Comparison of ENCODE assay signal across 12 mouse cellular contexts in genomic region chr6:135064621-135065020, GRCm38 (mm10). TPM values are rescaled to one million over a fixed set of nuclear protein-coding genes. Genes with fewer than 3 reads are reported as not detected.
A peak's percentile ranks its signal among the peaks of the same experiment; 100 is the strongest.
DNase-seq lines count a peak whose midpoint lies in the region; ATAC-seq and TF ChIP-seq lines count a peak whose summit lies in the region.
"Had no signal": no experiment of that assay in that cellular context is flagged by ENCODE, and none has a peak within 500 bp of the region (broad histone marks: within the 10 kb centered on the region; RNA-seq: fewer than 3 reads in every experiment).

No protein-coding gene starts in this region.

- ATAC-seq in heart, embryonic 14.5 days (ENCODE audit: insufficient number of reproducible peaks, insufficient read depth, low FRiP score, low read depth), result no peak
- no peak for ATAC-seq in midbrain, embryonic 13.5 days
- ATAC-seq in limb, embryonic 13.5 days (ENCODE audit: low FRiP score, low read depth), result no peak
- no peak for ATAC-seq in stomach, embryonic 16.5 days (ENCODE audit: insufficient read depth, low FRiP score)
- no peak for ATAC-seq in megakaryocyte, adult 5-6 weeks (ENCODE audit: poor library complexity, severe bottlenecking)

- H3K4me1 ChIP-seq in heart, embryonic 14.5 days (ENCODE audit: control insufficient read depth in 2 of 2, insufficient read depth in 2 of 2, low read length in 2 of 2), result peaks cover 9 to 17% of the 10 kb centered on the region in 2 experiments
- H3K4me1 ChIP-seq in heart, adult 2 months (ENCODE audit: control insufficient read depth, insufficient read depth, low read length), result no peaks in the 10 kb centered on the region; the same call in 1 of the 2 replicates
- H3K4me1 ChIP-seq in midbrain, embryonic 10.5 days, result peaks cover 34% of the 10 kb centered on the region
- H3K4me1 ChIP-seq in midbrain, embryonic 13.5 days (replicated peaks), result peaks cover 21% of the 10 kb centered on the region
- H3K4me1 ChIP-seq in limb, embryonic 13.5 days, result peaks cover 25% of the 10 kb centered on the region
- H3K4me1 ChIP-seq in stomach, embryonic 16.5 days (ENCODE audit: control insufficient read depth, insufficient read depth, low read length), result peaks cover 12% of the 10 kb centered on the region

- H3K27me3 ChIP-seq in heart, embryonic 14.5 days (ENCODE audit: control insufficient read depth, insufficient read depth, low read length), result 0 out of 2 replicates have a peak, but pooled peaks cover 5% of the 10 kb centered on the region
- no peaks in the 10 kb centered on the region for H3K27me3 ChIP-seq in heart, adult 2 months (ENCODE audit: control insufficient read depth, insufficient read depth, low read length)
- H3K27me3 ChIP-seq in midbrain, embryonic 10.5 days (ENCODE audit: low read depth, poor library complexity, severe bottlenecking), result peaks cover 41% of the 10 kb centered on the region
- peaks cover 39% of the 10 kb centered on the region for H3K27me3 ChIP-seq in midbrain, embryonic 13.5 days
- H3K27me3 ChIP-seq in limb, embryonic 13.5 days, result peaks cover 24% of the 10 kb centered on the region
- no peaks in the 10 kb centered on the region for H3K27me3 ChIP-seq in stomach, embryonic 16.5 days (ENCODE audit: control insufficient read depth, insufficient read depth, low read length)

- H3K36me3 ChIP-seq in heart, embryonic 14.5 days (ENCODE audit: control insufficient read depth, insufficient read depth, low read length), result no peaks in the 10 kb centered on the region
- no peaks in the 10 kb centered on the region for H3K36me3 ChIP-seq in heart, adult 2 months (ENCODE audit: control insufficient read depth, insufficient read depth, low read length)
- no peaks in the 10 kb centered on the region for H3K36me3 ChIP-seq in midbrain, embryonic 10.5 days
- H3K36me3 ChIP-seq in midbrain, embryonic 13.5 days, result no peaks in the 10 kb centered on the region
- no peaks in the 10 kb centered on the region for H3K36me3 ChIP-seq in limb, embryonic 13.5 days
- H3K36me3 ChIP-seq in stomach, embryonic 16.5 days (ENCODE audit: control insufficient read depth, insufficient read depth, low read length), result no peaks in the 10 kb centered on the region
- H3K36me3 ChIP-seq: embryonic facial prominence, embryonic 15.5 days had no signal

- H3K9me3 ChIP-seq in heart, embryonic 14.5 days (ENCODE audit: control insufficient read depth, low read length), result no peaks in the 10 kb centered on the region
- no peaks in the 10 kb centered on the region for H3K9me3 ChIP-seq in midbrain, embryonic 10.5 days (replicated peaks)
- no peaks in the 10 kb centered on the region for H3K9me3 ChIP-seq in midbrain, embryonic 13.5 days
- no peaks in the 10 kb centered on the region for H3K9me3 ChIP-seq in limb, embryonic 13.5 days
- no peaks in the 10 kb centered on the region for H3K9me3 ChIP-seq in stomach, embryonic 16.5 days (replicated peaks; ENCODE audit: control insufficient read depth, low read length)
- H3K9me3 ChIP-seq: embryonic facial prominence, embryonic 15.5 days had no signal

- H3K79me2 ChIP-seq in heart, adult 2 months (replicated peaks; ENCODE audit: control insufficient read depth, insufficient read depth, low read length), result no peaks in the 10 kb centered on the region

- intact Hi-C loops in heart, adult 2 months (cut with DNase I), result no loop called here
- intact Hi-C loops in heart, postnatal 36 days (cut with DNase I), result no loop called here

- H3K4me2 ChIP-seq in heart, embryonic 14.5 days (ENCODE audit: low read length), result peak overlapping the region; percentile 86; the same call in 1 of the 2 replicates
- H3K4me2 ChIP-seq in midbrain, embryonic 13.5 days (replicated peaks), result no peak overlapping the region
- H3K4me2 ChIP-seq in limb, embryonic 13.5 days (replicated peaks), result peak overlapping the region; percentile 77; the same call in 1 of the 2 replicates
- H3K4me2 ChIP-seq in stomach, embryonic 16.5 days (ENCODE audit: low read depth, low read length), result no peak overlapping the region

- no peak overlapping the region for H3K27ac ChIP-seq in heart, embryonic 14.5 days (replicated peaks in 1 of 2; ENCODE audit: control insufficient read depth in 1 of 2, insufficient read depth in 1 of 2, low read depth in 2 of 2, low read length in 2 of 2)
- H3K27ac ChIP-seq in heart, adult 2 months, result no peak overlapping the region
- no peak overlapping the region for H3K27ac ChIP-seq in midbrain, embryonic 10.5 days (replicated peaks)
- H3K27ac ChIP-seq in midbrain, embryonic 13.5 days, result no peak overlapping the region
- H3K27ac ChIP-seq in limb, embryonic 13.5 days, result no peak overlapping the region
- peak overlapping the region; percentile 64 for H3K27ac ChIP-seq in stomach, embryonic 16.5 days (ENCODE audit: low read length)
- H3K27ac ChIP-seq: embryonic facial prominence, embryonic 15.5 days had no signal

- 0 out of 2 replicates have a peak overlapping the region, but pooled peaks have one; percentile 71 for H3K9ac ChIP-seq in heart, embryonic 14.5 days (ENCODE audit: low read length)
- H3K9ac ChIP-seq in heart, adult 2 months (ENCODE audit: low read depth, low read length), result no peak overlapping the region
- H3K9ac ChIP-seq in midbrain, embryonic 13.5 days (replicated peaks), result no peak overlapping the region
- no peak overlapping the region for H3K9ac ChIP-seq in limb, embryonic 13.5 days
- no peak overlapping the region for H3K9ac ChIP-seq in stomach, embryonic 16.5 days (ENCODE audit: low read length)

- no peak for DNase-seq in heart, adult 2 months
- no peak for DNase-seq in midbrain, embryonic 10.5 days (ENCODE audit: low spot score)
- no peak for DNase-seq in heart, postnatal 36 days
- DNase-seq: cerebellum, adult 8-10 months had no signal

- WGBS in heart, embryonic 14.5 days, result 76% methylated on average over 12 of the region's 12 CpGs
- WGBS in heart, adult 2 months, result 91% methylated on average over 12 of the region's 12 CpGs
- 62% methylated on average over 12 of the region's 12 CpGs for WGBS in midbrain, embryonic 10.5 days
- 59% methylated on average over 12 of the region's 12 CpGs for WGBS in midbrain, embryonic 13.5 days
- 66% methylated on average over 12 of the region's 12 CpGs for WGBS in limb, embryonic 13.5 days
- 73% methylated on average over 12 of the region's 12 CpGs for WGBS in stomach, embryonic 16.5 days

- TF ChIP-seq EP300 in heart, adult 2 months (IDR thresholded peaks at IDR 0.05; ENCODE audit: insufficient read depth, low read depth, low read length), result no peak

- no peak for TF ChIP-seq CTCF in heart, adult 2 months (IDR thresholded peaks at IDR 0.05)

- no peak overlapping the region; a peak in 1 of 4 replicates for H3K4me3 ChIP-seq in heart, embryonic 14.5 days (ENCODE audit: control insufficient read depth in 1 of 2, insufficient read depth in 1 of 2, low read depth in 1 of 2, low read length in 2 of 2)
- no peak overlapping the region for H3K4me3 ChIP-seq in heart, adult 2 months
- H3K4me3 ChIP-seq in midbrain, embryonic 10.5 days, result 0 out of 2 replicates have a peak overlapping the region, but pooled peaks have one; percentile 61
- no peak overlapping the region for H3K4me3 ChIP-seq in midbrain, embryonic 13.5 days (replicated peaks)
- no peak overlapping the region for H3K4me3 ChIP-seq in limb, embryonic 13.5 days
- no peak overlapping the region for H3K4me3 ChIP-seq in stomach, embryonic 16.5 days (replicated peaks; ENCODE audit: low read length)

- no peak for TF ChIP-seq POLR2A in heart, adult 2 months (IDR thresholded peaks at IDR 0.05; ENCODE audit: insufficient read depth, low read depth, low read length)

RNA-seq across cellular contexts. Expression of gene Gprc5a, which starts 0.8 kb away (rescaled TPM):
- 3.1 and 3.4 TPM in 2 replicates for polyA plus RNA-seq in heart, embryonic 14.5 days (2014; fragmentation: Nextera tagmentation; extraction: Ambion mirVana)
- 1 to 10 TPM; 1.2 to 2.9 TPM for total RNA-seq in heart, adult 2 months (2021)
- 1.4 and 3.4 TPM in 2 replicates for polyA plus RNA-seq in heart, adult 2 months (2012; rRNA removed)
- polyA plus RNA-seq in midbrain, embryonic 10.5 days (2016; fragmentation: Nextera tagmentation; extraction: Ambion mirVana), result 3.3 and 3.5 TPM in 2 replicates
- 0.53 and 0.98 TPM in 2 replicates for polyA plus RNA-seq in midbrain, embryonic 13.5 days (2015; fragmentation: Nextera tagmentation; extraction: Ambion mirVana)
- polyA plus RNA-seq in limb, embryonic 13.5 days (2015; fragmentation: Nextera tagmentation; extraction: Ambion mirVana), result 2.1 and 2.5 TPM in 2 replicates
- polyA plus RNA-seq in stomach, embryonic 16.5 days (2015; fragmentation: Nextera tagmentation; extraction: Ambion mirVana), result 24.7 and 30.4 TPM in 2 replicates
- total RNA-seq in megakaryocyte, adult 5-6 weeks (2015), result 0.16 and 0.56 TPM in 2 replicates
- total RNA-seq in megakaryocyte, adult 5-6 weeks (2017), result 0.22 TPM in 1 of 2 replicates, not detected in the other
- total RNA-seq in heart, postnatal 36 days (2021), result 1 to 10 TPM in 1 of 2 experiments, under 1 TPM in 1; 0.81 to 1.3 TPM
- total RNA-seq: midbrain, postnatal 0 days had no signal

RNA-seq across cellular contexts. Expression of gene Ddx47, which starts 53.2 kb away (rescaled TPM):
- 61.1 and 69.4 TPM in 2 replicates for polyA plus RNA-seq in heart, embryonic 14.5 days (2014; fragmentation: Nextera tagmentation; extraction: Ambion mirVana)
- total RNA-seq in heart, adult 2 months (2021), result 10 to 100 TPM; 38.1 to 40.3 TPM
- 32.2 and 53.1 TPM in 2 replicates for polyA plus RNA-seq in heart, adult 2 months (2012; rRNA removed)
- polyA plus RNA-seq in midbrain, embryonic 10.5 days (2016; fragmentation: Nextera tagmentation; extraction: Ambion mirVana), result 105 and 108 TPM in 2 replicates
- 87.6 TPM in 2 replicates for polyA plus RNA-seq in midbrain, embryonic 13.5 days (2015; fragmentation: Nextera tagmentation; extraction: Ambion mirVana)
- 120 and 123 TPM in 2 replicates for polyA plus RNA-seq in limb, embryonic 13.5 days (2015; fragmentation: Nextera tagmentation; extraction: Ambion mirVana)
- 104 and 105 TPM in 2 replicates for polyA plus RNA-seq in stomach, embryonic 16.5 days (2015; fragmentation: Nextera tagmentation; extraction: Ambion mirVana)
- total RNA-seq in megakaryocyte, adult 5-6 weeks (2015), result 43.4 and 50.3 TPM in 2 replicates
- 62.6 and 74.5 TPM in 2 replicates for total RNA-seq in megakaryocyte, adult 5-6 weeks (2017)
- 10 to 100 TPM; 38.1 to 39.9 TPM for total RNA-seq in heart, postnatal 36 days (2021)

RNA-seq across cellular contexts. Expression of gene Gprc5d, which starts 53.5 kb away (rescaled TPM):
- not detected in 2 replicates for polyA plus RNA-seq in heart, embryonic 14.5 days (2014; fragmentation: Nextera tagmentation; extraction: Ambion mirVana)
- not detected for total RNA-seq in heart, adult 2 months (2021)
- not detected in 2 replicates for polyA plus RNA-seq in heart, adult 2 months (2012; rRNA removed)
- polyA plus RNA-seq in midbrain, embryonic 10.5 days (2016; fragmentation: Nextera tagmentation; extraction: Ambion mirVana), result not detected in 2 replicates
- 0.12 TPM in 1 of 2 replicates, not detected in the other for polyA plus RNA-seq in midbrain, embryonic 13.5 days (2015; fragmentation: Nextera tagmentation; extraction: Ambion mirVana)
- not detected in 2 replicates for polyA plus RNA-seq in limb, embryonic 13.5 days (2015; fragmentation: Nextera tagmentation; extraction: Ambion mirVana)
- polyA plus RNA-seq in stomach, embryonic 16.5 days (2015; fragmentation: Nextera tagmentation; extraction: Ambion mirVana), result 0.13 and 0.40 TPM in 2 replicates
- total RNA-seq in megakaryocyte, adult 5-6 weeks (2015), result not detected in 2 replicates
- not detected in 2 replicates for total RNA-seq in megakaryocyte, adult 5-6 weeks (2017)
- not detected for total RNA-seq in heart, postnatal 36 days (2021)
- total RNA-seq: heart, adult 8-10 months; midbrain, postnatal 0 days had no signal

Comparison
In these comparisons a context has a peak if more than half of its experiments do, and no peak if none do; other contexts are left out.
1. H3K4me2 ChIP-seq: peak in heart, embryonic 14.5 days (single experiment) and limb, embryonic 13.5 days (single experiment); none in midbrain, embryonic 13.5 days (single experiment) and stomach, embryonic 16.5 days (single experiment).